Mouse (Mus musculus) bone marrow macrophage, adult 2 months (primary cell): ENCODE data around the gene Col9a1.

Source experiments
- CTCF ChIP-seq: IDR thresholded peaks from 2 replicates; pipeline ENCODE4 v1.5.1; 2012; ENCODE audit warnings: low read depth, mild to moderate bottlenecking, low read length, moderate library complexity
- POLR2A ChIP-seq: IDR thresholded peaks from 2 replicates; pipeline ENCODE4 v1.6.1; 2012; ENCODE audit warnings: mild to moderate bottlenecking, low read depth, low read length, borderline replicate concordance

DNA sequence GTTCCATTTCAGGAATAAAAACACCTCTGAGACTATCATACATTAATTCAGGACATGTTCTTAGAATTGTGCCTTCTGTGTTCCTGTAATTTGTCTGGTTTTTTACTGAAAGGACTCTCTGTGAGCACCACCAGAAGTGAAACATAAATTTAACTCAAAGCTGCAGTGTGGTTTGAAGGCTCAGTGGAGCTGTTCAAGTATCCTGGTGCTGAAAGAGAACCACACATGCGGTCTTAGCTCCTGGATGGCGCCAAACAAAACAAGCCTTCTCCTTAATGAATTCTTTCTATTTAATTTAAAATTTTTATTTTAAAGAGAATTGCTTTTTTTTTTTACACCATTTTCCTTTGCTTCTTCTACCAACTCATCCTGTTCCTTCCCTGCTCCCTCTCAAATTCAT, 2.4 kb downstream of the Col9a1 start:
- TF ChIP-seq POLR2A = no peak
- no peak for TF ChIP-seq CTCF
